Mouse (Mus musculus) cerebellum, adult 8-10 months (tissue): ENCODE results near the gene Epsti1.
"Not testable (repeated sequence)": the region's sequence is repeated elsewhere in the genome, so short reads cannot be mapped to it uniquely, and the experiment has no call there.

Experiments used
- DNase-seq: peaks from one replicate; pipeline ENCODE4 v3.0.0; 2022

Gene Epsti1

DNA sequence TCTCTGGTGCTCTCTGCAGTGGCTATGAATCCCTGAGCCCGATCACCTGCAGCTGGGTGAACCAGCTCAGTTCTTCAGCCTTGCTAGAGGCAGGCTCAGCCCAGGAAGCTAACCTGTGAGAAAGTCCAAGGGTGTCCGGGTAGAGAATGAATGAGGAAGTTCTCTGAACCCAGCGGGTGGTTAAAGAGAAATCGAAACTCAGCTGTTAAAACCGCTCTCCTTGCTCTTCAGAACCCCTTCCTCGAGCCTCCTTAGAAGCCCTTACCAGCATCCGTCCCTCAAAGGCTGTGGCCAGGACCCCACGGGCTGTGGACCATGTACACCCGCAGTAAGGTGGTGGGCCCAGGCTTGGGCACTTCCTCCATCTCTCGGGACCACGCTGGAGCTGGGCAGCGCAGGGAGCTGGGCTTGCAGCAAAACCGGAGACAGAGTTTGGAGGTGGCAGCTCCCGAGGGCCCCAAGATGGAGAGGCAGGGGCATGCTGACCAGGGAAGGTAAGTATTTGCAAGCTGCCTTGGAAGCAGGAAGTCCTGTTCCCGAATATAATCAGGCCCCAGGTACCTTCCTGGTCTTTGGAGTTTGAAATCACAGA is at the start of gene Epsti1:
Gene Epsti1, plus strand, starts transcription at position 69 of the 592 bp plus-strand sequence.
- no peak for DNase-seq

DNA sequence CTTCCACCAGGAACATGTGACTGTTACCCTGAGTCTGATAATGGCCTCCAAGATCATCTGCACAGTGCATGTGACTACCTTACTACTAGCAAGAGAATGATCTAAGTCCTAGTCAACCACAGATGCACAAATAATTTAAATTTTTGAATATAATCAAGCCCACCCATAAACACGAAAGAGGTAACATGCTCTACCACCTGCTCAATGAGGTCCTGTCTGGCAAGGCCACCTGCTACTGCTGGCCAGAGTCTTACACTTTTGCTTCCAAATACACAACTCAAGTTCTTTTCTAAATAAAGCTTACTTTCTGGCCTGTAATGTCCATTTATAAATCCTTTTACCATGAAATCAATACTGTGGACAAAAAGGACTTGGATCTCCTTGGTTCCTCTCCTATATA is 44.1 kb upstream of the Epsti1 start:
- DNase-seq = no peak

DNA sequence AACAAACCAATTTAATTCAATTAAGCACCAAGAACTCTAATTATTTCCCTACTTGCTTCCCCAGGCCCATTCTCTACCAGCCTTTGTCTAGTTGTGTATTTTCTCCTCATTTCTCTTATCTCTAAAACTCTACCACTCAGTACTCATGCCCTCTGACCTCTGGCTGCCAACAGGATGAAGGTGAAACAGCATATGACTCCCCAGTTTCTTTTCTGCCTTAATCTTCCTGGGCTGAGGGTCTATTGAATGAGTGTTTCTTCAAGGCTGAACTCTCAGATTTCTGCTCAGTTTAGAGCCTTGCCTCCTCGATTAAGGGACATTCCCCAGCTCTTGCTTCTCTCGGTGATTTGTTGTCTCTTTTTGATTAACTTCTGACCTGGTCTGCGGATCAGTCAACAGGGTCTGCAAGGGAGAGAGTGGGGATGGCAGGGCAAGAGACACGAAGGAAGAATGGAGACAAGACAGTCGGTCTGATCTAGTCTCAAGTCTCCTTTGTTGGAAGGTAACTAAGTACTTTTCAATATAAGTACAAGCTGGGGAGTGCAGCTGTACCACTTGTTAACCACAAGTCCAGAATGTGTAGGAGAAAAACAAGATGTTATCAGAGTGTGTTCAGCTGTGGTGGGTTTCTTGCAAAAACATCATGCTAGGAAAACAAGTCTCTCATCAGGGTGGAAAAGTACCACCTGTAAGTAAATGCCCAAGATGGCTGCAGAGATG is 43.0 kb upstream of the Epsti1 start:
- no peak for DNase-seq

DNA sequence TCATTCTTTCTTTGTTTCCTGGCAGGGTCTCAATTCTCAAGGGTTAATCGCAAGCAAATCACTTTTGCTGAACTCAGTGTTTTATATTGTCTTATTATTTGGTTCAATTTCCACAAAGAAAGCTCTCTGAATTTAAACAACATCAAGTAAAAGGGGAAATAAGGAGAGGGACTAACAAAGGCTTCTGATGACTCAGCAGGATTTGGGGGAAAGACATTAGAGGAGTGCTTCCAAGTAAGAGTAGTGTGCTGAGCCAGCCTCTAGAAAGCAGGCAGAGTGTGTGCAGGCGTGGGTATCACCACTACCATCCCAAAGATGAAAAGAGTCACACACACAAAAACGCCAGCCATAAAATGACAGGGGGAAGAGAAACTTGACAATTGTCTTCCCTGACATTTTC is 40.0 kb upstream of the Epsti1 start:
- no peak for DNase-seq

DNA sequence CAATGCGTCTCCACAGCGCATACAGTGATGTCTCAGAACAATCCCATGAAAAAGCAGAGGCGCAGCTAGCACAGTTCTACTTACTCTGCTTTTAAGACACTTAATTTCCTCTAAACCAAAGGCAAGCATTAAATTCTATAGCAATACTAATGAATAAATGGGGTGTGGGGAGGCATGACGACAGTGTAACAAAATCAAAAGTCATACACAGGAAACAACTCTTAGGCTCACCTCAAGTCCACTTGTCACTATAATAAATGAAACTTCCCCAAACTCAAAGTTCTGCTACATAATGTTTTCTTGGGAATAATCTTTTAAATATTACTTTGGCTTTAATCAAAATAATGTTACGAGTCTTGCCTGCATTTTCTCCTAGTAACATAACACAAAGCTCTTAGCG is 39.5 kb upstream of the Epsti1 start:
- DNase-seq = no peak

DNA sequence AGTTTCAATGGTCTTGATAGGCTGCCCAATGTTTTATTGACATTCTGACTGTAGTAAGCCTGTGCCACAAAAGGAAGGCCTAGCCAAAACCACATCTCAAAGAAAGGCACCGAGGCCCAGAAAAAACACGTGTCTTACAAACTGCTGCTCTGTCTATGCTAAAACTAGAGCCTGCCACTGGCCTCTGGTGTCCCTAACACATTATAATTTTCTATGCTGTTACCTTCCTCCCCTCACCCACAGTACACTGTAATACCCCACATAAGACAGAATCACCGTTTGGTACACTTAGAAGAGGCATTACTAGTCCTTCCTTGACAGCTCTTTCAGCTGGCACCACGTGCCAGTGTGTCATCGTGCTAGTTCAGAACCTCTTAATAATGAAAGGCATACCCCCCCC is 36.4 kb upstream of the Epsti1 start:
- no peak for DNase-seq

DNA sequence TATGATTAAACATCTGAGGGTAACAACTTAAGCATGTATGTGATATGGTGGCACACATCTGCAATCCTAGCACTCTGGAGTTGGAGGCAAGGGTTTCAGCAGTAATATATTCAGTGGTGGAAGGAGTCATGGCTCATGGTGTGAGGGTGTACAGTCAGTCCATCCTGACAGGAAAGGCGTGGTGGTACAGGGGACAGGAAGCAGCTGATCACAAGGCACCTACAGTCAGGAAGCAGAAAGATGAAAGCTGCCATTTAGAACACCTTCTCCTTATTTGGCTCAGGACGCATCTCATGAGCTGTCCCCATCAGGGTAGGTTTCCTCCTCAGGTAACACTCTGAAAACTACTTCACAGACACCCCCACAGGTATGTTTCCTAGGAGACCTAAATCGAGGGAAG is 33.1 kb upstream of the Epsti1 start:
- no peak for DNase-seq

DNA sequence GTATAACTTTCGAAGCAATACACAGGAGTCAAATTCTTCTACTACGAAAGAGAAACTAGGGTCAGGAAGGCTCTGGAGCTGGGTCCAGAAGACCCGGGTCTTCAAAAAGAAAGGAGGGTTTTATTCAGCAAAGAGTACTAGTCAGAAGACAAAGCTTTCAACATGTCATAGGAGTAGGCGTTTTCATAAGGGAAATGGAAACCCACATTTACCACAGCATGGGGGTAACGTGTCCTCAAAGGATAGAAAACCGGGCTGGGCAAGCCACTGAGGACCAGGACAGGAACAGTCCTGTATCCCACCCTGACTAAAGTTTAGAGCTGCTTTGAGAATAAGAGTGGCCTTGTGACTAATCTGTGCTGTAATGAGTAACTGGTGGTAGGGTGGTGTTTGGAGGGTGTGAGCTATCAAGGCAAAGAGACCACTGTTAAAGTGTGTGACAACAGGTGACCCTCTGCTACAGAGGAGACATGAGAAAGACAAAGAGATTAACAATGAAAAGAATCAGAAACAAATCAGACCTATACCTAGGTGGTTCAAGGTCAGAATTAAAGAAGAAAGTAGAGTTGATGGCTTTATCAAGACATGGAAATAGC is 32.6 kb upstream of the Epsti1 start:
- no peak for DNase-seq

DNA sequence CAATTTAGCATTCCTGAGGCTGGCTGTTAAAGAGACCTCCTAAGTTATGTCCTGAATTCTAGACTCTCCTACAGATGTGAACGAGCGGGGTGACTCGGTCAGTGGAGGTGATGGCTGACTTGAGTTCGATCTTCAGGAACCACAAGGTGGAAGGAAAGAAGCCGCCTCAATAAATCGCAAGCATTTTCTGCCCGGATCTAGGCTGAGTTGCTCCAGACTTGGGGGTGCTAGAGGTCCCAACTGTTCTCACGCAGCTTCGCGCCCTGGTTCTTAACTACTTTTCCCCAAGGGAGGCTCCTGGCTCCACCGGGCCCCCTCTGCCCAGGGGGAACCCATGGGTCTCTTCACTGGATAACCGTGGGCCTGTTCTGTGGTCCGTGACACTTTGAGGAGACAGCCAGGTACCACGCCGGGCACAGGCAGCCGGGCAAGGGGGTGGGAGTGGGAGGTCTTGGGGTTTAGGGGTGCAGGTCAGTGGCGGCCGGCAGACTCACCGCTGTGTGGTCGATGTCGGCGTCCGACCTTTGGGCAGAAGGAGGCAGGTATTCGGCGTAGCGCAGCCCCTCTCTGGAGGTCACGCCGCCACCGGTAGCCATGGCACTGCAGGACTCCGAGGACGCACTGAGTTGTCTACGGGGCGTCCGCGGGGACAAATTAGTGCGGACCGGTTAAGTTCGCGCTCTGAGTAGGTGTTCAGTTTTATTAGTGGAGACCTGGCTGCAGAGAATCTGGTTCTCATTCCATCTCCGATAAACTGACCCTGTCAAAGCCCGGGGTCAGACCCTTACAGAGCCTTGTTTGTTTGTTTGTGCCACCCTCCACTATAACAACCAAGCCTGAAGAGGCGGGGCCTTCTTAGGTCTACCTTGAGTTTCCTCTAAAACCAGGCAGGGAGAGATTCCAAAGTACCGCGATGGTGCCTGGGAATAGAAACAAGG is 29.5 kb upstream of the Epsti1 start, which contains the start of gene Dnajc15:
Gene Dnajc15, minus strand, starts transcription at position 822 of the 938 bp plus-strand sequence.
- peak; percentile 89 for DNase-seq

DNA sequence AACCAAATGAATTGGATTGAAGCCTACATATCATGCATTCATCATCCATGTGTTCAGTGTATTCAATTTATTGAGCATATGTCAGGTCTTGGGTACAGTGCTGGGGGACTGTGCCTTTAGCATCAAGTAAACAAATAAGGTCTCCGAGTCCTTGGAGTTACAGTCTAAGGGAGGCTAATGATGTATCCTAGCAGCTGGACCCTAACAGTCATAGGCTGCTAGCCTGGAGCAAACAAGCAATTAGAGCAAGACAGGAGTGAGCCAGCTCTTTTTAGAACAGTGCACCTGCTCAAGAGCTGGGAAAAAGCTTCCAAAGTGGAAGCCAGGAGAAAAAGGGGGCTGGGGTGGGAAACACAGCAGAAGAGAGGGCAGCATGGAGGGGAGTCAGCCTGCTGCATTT is 27.8 kb upstream of the Epsti1 start:
- DNase-seq = no peak

DNA sequence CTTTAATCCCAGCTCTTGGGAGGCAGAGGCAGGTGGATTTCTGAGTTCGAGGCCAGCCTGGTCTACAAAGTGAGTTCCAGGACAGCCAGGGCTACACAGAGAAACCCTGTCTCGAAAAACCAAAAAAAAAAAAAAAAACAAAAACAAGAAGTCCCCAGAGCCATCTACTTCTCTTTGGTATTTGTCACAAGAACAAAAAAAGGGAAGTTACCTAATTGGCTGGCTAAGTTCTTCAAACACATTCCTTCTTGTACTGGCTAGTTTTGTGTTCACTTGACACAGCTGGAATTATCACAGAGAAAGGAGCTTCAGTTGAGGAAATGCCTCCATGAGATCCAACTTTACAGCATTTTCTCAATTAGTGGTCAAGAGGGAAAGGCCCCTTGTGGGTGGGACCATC is 26.2 kb upstream of the Epsti1 start:
- DNase-seq = not testable (repeated sequence)

DNA sequence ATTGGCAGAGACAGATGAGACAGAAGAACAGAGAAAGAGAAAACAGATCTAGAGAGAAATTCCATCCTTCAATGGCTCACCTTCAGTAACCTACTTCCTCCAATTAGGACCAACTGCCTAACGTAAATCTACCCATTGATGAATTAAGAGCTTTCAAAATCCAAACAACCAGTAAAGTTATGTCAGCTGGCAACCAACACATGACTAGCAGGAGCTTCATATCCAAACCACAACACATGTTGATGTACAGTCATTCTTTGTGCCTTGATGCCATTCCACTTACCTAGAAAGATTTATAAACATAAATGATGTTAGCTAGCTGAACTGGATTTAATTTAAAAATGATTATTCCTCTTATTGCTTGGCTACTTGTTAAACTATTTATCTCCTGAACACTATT is 22.0 kb upstream of the Epsti1 start:
- DNase-seq = no peak

DNA sequence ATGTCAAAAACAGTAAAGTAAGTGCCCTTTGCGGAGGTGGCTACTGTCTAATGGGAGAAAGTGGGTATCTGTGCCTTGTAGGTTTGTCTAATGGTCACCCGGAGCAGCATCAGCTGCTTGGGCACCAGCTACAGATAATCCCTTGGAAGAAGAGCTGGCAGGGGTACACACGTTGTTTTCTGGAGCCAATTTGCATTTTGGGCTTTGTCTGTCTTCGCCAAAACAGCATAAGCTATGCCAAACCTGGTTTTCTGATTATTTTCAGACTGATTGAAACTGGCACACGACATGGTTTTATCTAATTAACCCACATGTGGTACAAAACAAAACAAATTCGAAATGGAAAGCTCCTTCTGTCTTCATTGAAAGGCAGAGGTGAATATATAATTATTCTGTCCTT is 21.4 kb upstream of the Epsti1 start:
- no peak for DNase-seq

DNA sequence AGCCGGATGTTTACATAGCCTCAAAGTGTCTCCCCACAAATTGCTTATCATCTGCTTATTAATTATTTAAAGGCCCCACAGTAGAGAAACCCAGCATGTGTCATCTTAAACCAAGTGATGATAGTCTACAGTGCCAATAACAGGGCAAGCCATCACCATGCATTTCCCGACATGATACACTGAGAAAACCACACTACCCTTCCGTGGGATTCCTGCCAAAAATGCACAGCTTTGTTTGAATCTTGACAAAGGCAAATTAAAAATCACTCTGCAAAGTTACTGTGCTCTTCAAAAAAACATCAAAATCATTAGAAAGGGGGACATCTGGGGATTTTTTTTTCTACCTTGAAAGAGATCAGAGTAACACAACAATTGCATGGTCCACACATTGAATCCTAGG is 17.7 kb upstream of the Epsti1 start:
- no peak for DNase-seq

DNA sequence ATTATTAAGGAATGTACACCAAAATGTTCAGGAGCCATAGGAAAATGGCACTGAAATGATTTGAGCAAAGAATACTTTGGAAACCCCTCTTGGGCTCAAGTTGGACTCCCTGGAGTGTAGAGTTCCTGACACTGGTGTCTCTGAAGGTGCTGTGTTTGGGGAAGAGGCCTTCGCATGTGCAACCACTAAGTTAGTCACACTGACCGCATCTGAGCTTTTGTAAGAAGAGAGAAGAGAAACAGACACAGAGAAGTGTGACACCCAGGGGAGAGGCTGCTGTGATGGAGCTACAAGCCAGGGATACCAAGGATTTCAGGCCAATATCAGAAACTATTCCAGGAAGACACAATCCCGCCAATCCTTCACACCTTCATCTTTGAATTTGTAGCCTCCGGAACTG is 17.1 kb upstream of the Epsti1 start:
- DNase-seq = no peak

DNA sequence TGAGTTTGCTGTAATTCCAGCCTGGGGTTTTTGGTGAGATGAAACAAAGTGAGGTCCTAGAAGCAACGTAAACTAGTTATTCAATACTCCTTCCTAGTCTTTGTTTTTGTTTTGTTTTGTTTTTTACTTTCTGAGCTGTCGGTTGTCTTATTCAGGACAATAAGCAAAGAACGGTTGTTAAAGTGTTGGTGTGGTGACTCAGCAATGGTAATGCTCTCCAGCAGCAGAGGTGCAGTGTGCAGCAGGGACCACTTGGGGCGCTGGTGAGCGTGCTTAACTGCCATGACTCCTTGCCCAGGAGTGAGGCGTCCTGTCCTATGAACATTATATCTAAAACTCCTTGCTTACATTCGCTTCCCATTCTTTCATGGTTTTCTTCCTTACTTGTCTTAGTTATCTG is 14.1 kb upstream of the Epsti1 start:
- no peak for DNase-seq

DNA sequence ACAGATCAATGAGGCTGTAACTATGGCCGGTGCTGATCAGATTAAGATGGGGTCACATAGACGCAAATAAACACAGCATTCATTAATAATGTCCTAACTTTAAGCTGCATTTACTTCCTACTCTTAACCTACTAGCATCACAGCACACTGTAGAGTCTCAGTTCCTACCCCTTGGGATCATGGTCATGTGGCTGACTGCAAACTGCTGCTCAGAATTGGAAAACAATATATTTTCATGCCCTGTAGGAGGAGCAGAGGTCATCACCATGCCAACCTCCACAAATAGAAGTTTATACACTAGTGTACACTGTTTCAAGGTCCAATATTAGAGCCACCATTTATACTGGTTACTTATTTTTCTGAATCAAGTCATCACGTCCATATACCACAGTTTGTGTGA is 8.1 kb upstream of the Epsti1 start:
- no peak for DNase-seq

DNA sequence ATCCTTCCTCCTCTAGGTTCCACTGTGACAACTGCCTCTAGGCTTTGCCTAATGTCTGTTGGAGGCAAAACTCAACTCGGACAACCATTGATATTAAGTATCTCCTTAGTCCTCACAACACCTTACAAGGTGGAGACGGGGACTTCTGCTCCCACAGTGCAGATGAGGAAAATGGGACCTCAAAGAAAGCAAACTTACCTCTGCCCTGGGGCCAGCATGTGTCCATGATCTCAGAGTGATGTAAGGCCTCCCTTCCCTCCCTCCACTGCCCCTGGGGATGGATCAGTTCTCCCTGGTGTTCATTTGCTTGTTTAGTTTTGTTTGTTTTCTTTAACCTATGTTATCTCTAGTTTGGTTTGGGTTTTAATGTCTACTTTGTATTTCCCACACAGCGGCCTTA is 1.5 kb upstream of the Epsti1 start:
- DNase-seq = no peak

DNA sequence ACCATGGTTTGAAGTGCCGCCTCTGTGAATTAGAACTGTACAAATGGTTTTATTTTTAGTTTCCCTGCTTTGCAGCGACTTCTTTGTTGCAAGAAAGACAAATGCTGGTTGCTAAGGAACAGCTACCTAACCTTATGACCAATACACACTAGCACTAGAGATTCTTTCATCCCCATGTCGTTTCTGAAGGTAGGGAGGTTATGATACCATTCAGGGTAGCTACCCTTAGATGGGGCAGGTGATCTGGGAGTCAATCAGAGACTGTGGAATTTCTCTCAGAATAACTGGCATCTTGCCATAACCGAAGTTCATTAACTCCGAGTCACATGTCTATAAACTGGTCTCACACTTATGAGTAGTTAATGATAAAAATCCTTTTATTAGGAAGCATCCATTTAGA is 1.4 kb downstream of the Epsti1 start:
- DNase-seq = no peak

DNA sequence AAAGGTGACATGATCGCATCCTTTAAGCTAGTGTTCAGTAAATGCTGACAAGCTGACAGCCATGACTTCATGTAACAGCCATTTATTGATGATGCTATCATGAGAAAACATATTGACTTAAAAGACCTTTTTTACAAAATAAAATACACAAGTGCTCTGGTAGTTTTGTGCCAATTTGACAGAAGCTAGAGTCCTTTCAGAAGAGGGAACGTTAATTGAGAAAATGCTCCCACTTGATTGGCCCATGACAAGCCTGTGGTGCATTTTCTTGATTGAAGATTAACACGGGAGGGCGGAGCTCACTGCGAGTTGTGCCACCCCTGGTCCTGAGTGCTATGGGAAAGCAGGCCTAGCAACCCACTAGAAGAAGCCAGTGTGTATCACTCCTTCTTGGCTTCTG is 2.5 kb downstream of the Epsti1 start:
- no peak for DNase-seq

DNA sequence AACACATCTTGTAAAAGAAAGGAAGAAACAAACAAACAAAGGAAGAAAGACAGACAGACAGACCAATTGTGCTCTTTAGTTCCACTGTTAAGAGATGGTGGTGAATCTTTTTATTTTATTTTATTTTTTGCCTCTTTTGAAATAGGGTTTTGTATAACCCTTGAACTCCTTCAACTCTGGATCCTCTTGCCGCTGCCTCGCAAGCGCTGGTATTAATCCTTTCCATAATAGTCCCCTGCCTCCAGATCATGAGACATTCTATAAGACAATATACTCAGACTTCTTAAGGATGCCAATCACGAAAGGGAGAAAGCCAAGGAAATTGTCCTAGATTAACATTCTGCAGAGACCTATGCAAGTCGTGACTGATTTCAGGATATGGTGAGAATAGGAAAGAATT is 11.7 kb downstream of the Epsti1 start:
- DNase-seq = no peak

DNA sequence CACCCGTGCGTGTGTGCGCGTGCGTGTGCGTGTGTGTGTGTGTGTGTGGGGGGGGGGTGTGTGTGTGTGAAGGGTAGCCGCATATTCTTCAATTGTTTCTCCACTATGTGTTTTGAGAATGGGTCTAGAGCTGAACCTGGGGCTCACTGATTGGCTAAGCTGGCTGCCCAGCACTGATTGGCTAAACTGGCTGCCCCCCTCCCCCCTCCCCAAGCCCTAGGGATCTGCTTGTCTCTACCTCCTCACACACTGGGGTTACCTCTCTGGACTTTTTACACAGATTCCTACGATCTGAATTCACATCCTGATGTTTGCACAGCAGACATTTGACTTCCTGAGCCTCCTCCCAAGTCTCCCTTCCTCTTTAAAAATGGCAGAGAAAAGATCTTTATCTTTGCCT is 17.6 kb downstream of the Epsti1 start:
- DNase-seq = no peak

DNA sequence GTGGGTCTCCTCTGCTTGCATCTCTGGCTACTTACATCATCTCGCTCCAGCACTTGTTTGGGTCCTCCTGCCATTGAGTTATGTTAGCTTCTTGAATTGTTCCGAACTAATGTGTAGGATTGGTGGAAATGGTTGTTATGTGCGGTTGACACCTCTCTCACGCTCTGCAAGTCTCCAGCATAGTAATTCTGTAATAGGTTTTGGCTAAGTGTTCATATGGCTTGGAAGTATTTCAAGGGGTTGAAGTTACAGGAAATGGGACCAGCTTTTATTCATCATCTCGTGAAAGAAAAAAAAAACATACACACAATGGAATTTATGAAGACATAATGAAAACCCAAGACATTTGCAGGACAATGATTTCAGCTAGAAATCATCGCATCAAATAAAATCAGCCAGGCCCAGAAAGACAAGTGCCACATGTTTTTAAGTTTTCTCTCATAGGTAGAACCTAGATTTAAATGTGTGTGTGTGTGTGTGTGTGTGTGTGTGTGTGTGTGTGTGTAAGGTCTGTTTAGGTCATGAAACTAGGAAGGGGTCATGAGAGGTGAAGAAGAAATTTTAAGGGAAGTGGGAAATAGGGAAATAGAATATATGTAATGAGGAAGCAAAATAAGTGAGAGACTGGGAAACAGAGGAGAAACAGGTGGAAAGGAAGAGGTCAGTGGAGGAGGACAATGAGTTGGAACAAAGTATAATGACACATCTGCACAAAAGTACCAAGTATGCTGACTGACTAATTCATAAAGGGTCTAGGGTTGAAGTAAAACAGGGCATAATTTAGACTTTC is 19.2 kb downstream of the Epsti1 start:
- no peak for DNase-seq
